Mouse (Mus musculus) CH12.LX (cell line): ENCODE measurements around the gene Dazl.

ENCODE experiments used
- CHD1 ChIP-seq: IDR thresholded peaks from 2 replicates; pipeline ENCODE4 v1.6.1; 2012; ENCODE audit warnings: low read depth, low read length, improper control_type of control experiment, inconsistent platforms
- CTCF ChIP-seq, 2 experiments: IDR thresholded peaks in 1 of 2; conservative IDR thresholded peaks in 1 of 2; 2 replicates each; pipeline ENCODE4 v1.5.1; 2011 to 2012; ENCODE audit warnings: low read depth in 2 of 2, low read length in 2 of 2, improper control_type of control experiment in 1 of 2, inconsistent platforms in 1 of 2, mild to moderate bottlenecking in 1 of 2, moderate library complexity in 1 of 2
- ELF1 ChIP-seq: IDR thresholded peaks from 2 replicates; pipeline ENCODE4 v1.6.1; 2014; ENCODE audit warnings: low read depth, mild to moderate bottlenecking, inconsistent platforms, low read length, improper control_type of control experiment
- EP300 ChIP-seq: IDR thresholded peaks from 2 replicates; pipeline ENCODE4 v1.6.1; 2011; ENCODE audit warnings: low read length, improper control_type of control experiment
- GABPA ChIP-seq: IDR thresholded peaks from 2 replicates; pipeline ENCODE4 v1.6.1; 2012; ENCODE audit warnings: low read depth, low read length, improper control_type of control experiment, inconsistent platforms; ENCODE audit not compliant: insufficient replicate concordance
- HCFC1 ChIP-seq: IDR thresholded peaks from 2 replicates; pipeline ENCODE4 v1.6.1; 2012; ENCODE audit warnings: low read depth, mild to moderate bottlenecking, inconsistent platforms, low read length, improper control_type of control experiment
- MAFK ChIP-seq: IDR thresholded peaks from 2 replicates; pipeline ENCODE4 v1.6.1; 2011; ENCODE audit warnings: low read length, improper control_type of control experiment; ENCODE audit not compliant: insufficient replicate concordance
- MYC ChIP-seq: IDR thresholded peaks from 2 replicates; pipeline ENCODE4 v1.6.1; 2011; ENCODE audit warnings: low read depth, mild to moderate bottlenecking, improper control_type of control experiment, low read length
- POLR2A ChIP-seq: IDR thresholded peaks from 2 replicates; pipeline ENCODE4 v1.6.1; 2011; ENCODE audit warnings: low read depth, mild to moderate bottlenecking, improper control_type of control experiment, low read length

DNA sequence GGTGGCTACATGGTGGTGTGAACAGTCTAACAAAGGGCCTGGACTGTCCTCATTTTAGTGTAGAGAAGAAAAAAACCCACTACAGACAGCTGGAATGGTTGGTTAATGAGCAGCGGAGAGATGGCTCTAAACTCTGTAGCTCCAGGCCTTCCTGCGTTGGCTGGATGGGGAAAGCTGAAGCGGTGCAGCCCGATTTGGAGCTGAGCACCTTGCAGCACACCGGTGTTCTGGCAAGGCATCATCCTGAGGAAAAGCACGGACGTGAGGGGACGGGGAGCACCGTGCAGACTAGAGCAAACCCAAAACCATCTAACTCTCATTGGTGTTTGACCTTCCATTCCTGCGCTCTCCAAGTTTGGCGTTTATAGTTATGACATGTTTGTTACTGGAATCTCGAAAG lies 1.3 kb upstream of the Dazl start:
- TF ChIP-seq POLR2A, result no peak
- no peak for TF ChIP-seq CTCF (conservative IDR thresholded peaks at IDR 0.05 in 1 of 2, IDR thresholded peaks at IDR 0.05 in 1 of 2; ENCODE audit: low read depth in 2 of 2, low read length in 2 of 2)
- TF ChIP-seq ELF1, result no peak
- no peak for TF ChIP-seq EP300
- no peak for TF ChIP-seq HCFC1
- no peak for TF ChIP-seq MYC
- TF ChIP-seq GABPA, result no peak
- no peak for TF ChIP-seq CHD1
- no peak for TF ChIP-seq MAFK
